Mouse (Mus musculus): Measurements from ENCODE around the gene Zdhhc21. TPM values are rescaled to one million over a fixed set of nuclear protein-coding genes. Genes with fewer than 3 reads are reported as not detected.

Gene Zdhhc21
- polyA plus RNA-seq, 1 experiment from 2014 or later: 20.2 TPM

Other genes starting within 250 kb of the Zdhhc21 start
- 58.4 and 63.1 TPM in 2 replicates for gene Nfib, start 154.2 kb downstream of the Zdhhc21 start, polyA plus RNA-seq (2016; fragmentation: Nextera tagmentation; extraction: Ambion mirVana)
- 0.26 TPM in 1 of 2 replicates, not detected in the other for gene Cer1, start 25.2 kb upstream of the Zdhhc21 start, polyA plus RNA-seq (2016; fragmentation: Nextera tagmentation; extraction: Ambion mirVana)
- gene Frem1, start 192.4 kb upstream of the Zdhhc21 start, polyA plus RNA-seq (2016; fragmentation: Nextera tagmentation; extraction: Ambion mirVana): 5.9 and 7.7 TPM in 2 replicates

All from hindbrain, embryonic 12.5 days (tissue).